Mouse (Mus musculus) heart, embryonic 15.5 days (tissue): Measurements from ENCODE around the gene Fam192a. TPM values are rescaled to one million over a fixed set of nuclear protein-coding genes. Genes with fewer than 3 reads are reported as not detected.

Experiments used
- ATAC-seq: fragments of 200-750 bp; cut with Nextera tagmentation; replicated peaks from 2 replicates; pipeline ENCODE4 v1.8.0; 2017; ENCODE audit warnings: low read depth, moderate TSS enrichment; ENCODE audit not compliant: insufficient number of reproducible peaks, insufficient read depth, low FRiP score
- H3K27ac ChIP-seq: fragments of 300-500 bp; sonication (generic); 2 replicates; pipeline ENCODE4 v1.5.1; 2015; ENCODE audit warnings: mild to moderate bottlenecking, inconsistent platforms
- H3K27me3 ChIP-seq: fragments of 300-500 bp; sonication (generic); 2 replicates; pipeline ENCODE4 v1.6.1; 2015; ENCODE audit warnings: inconsistent platforms
- H3K36me3 ChIP-seq: fragments of 300-500 bp; sonication (generic); 2 replicates; pipeline ENCODE4 v1.6.1; 2015; ENCODE audit warnings: mild to moderate bottlenecking, inconsistent platforms
- H3K4me1 ChIP-seq: fragments of 300-500 bp; sonication (generic); replicated peaks from 2 replicates; pipeline ENCODE4 v1.6.1; 2015; ENCODE audit warnings: inconsistent platforms
- H3K4me2 ChIP-seq: fragments of 300-500 bp; sonication (generic); 2 replicates; pipeline ENCODE4 v1.6.1; 2015; ENCODE audit warnings: inconsistent platforms, mild to moderate bottlenecking, moderate library complexity
- H3K4me3 ChIP-seq: fragments of 300-500 bp; sonication (generic); 2 replicates; pipeline ENCODE4 v1.5.1; 2015; ENCODE audit warnings: mild to moderate bottlenecking, inconsistent platforms
- H3K9ac ChIP-seq: fragments of 300-500 bp; sonication (generic); 2 replicates; pipeline ENCODE4 v1.6.1; 2015; ENCODE audit warnings: mild to moderate bottlenecking, inconsistent platforms
- H3K9me3 ChIP-seq: fragments of 300-500 bp; sonication (generic); replicated peaks from 2 replicates; pipeline ENCODE4 v1.6.1; 2016; ENCODE audit warnings: inconsistent platforms
- WGBS: fragments of 180-500 bp; shearing (Covaris S2); methylation state at CpG from one replicate; pipeline ENCODE4 v1.1.7; 2015; ENCODE audit warnings: mixed read lengths; 5-methylcytosine and 5-hydroxymethylcytosine counted together
- polyA plus RNA-seq: library from polyadenylated mRNA; unstranded; fragments of >200 nt; fragmentation: Nextera tagmentation; extraction: Ambion mirVana; gene quantifications from 2 replicates; pipeline ENCODE4 v1.2.1, GENCODE M21; 2015

Gene Fam192a
- polyA plus RNA-seq, 1 experiment from 2014 or later = 35.2 TPM

DNA sequence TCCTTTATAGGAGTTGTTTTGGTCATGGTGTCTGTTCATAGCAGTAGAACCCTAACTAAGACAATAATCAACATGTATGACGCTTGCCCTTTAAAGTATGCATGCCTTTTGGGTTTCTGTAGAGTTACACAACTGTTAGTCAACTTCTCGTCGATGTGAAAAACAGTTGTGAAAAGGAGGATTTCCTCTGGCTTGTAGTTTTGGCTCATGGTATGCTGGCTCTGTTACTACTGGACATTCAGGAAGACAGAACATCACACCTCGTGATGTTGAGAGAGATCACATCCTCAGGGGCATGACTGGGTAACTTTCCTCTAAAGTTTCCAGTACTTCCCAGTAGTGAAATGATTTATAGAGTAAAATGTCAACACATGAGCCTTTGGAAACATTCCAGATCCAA, 71.2 kb downstream of the Fam192a start:
- no peaks in the 10 kb centered on the region for H3K9me3 ChIP-seq
- ATAC-seq = no peak
- H3K4me1 ChIP-seq = peaks cover 25% of the 10 kb centered on the region
- 83% methylated on average over 4 of the region's 4 CpGs for WGBS
- H3K27me3 ChIP-seq = peaks cover 51% of the 10 kb centered on the region
- H3K4me2 ChIP-seq = no peak overlapping the region
- H3K4me3 ChIP-seq = no peak overlapping the region
- no peak overlapping the region for H3K27ac ChIP-seq
- no peaks in the 10 kb centered on the region for H3K36me3 ChIP-seq
- no peak overlapping the region for H3K9ac ChIP-seq

GRCm38 (mm10) chr8:94529875-94530274, 71.9 kb downstream of the Fam192a start:
- H3K4me2 ChIP-seq = no peak overlapping the region
- no peak overlapping the region for H3K9ac ChIP-seq
- H3K9me3 ChIP-seq = no peaks in the 10 kb centered on the region
- no peak overlapping the region for H3K27ac ChIP-seq
- 70% methylated on average over 4 of the region's 4 CpGs for WGBS
- H3K36me3 ChIP-seq = no peaks in the 10 kb centered on the region
- ATAC-seq = no peak
- peaks cover 25% of the 10 kb centered on the region for H3K4me1 ChIP-seq
- peaks cover 44% of the 10 kb centered on the region for H3K27me3 ChIP-seq
- no peak overlapping the region for H3K4me3 ChIP-seq

DNA sequence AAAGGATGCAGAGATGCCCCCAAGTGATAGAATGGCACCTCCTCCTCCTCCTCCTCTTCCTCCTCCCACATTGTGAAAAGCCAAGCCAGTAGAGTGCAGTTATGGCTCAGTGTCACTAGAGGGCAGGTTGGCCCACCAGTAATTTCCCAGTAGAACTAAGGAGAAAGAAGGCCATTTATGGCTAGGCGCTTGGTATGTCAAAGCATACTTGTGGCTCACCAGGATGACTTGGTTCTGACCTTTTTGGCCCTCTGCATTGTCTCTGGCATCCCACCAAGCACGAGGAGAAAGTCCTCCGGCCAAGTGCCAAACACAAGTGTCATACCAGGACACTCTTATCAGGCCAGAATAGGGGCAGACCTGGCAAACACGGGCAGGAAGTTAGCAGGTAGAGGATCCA, 73.6 kb downstream of the Fam192a start:
- no peak for ATAC-seq
- Histone ChIP-seq H3K27me3 (peaks cover 31% of the 10 kb centered on the region), H3K36me3 (no peaks in the 10 kb centered on the region), H3K4me3 (no peak overlapping the region), H3K9me3 (no peaks in the 10 kb centered on the region), H3K27ac (no peak overlapping the region), H3K4me2 (no peak overlapping the region), H3K9ac (no peak overlapping the region), H3K4me1 (peaks cover 12% of the 10 kb centered on the region)
- 28% methylated on average over 4 of the region's 4 CpGs for WGBS

GRCm38 (mm10) chr8:94527178-94527577, 74.6 kb downstream of the Fam192a start:
- Histone ChIP-seq H3K27me3 (peaks cover 32% of the 10 kb centered on the region), H3K36me3 (no peaks in the 10 kb centered on the region), H3K9me3 (no peaks in the 10 kb centered on the region), H3K4me3 (no peak overlapping the region), H3K27ac (no peak overlapping the region), H3K4me1 (peaks cover 4% of the 10 kb centered on the region; the same call in 1 of the 2 replicates), H3K4me2 (no peak overlapping the region), H3K9ac (no peak overlapping the region)
- no peak for ATAC-seq
- 78% methylated on average over 7 of the region's 7 CpGs for WGBS

- H3K4me3 ChIP-seq = no peak overlapping the region
- no peak overlapping the region for H3K4me2 ChIP-seq
- H3K9ac ChIP-seq = no peak overlapping the region
- no peak overlapping the region for H3K27ac ChIP-seq
- 77% methylated on average over 9 of the region's 9 CpGs for WGBS
- no peaks in the 10 kb centered on the region for H3K36me3 ChIP-seq
- ATAC-seq = no peak
- peaks cover 27% of the 10 kb centered on the region for H3K27me3 ChIP-seq
- H3K9me3 ChIP-seq = no peaks in the 10 kb centered on the region
- H3K4me1 ChIP-seq = no peaks in the 10 kb centered on the region
Measured at GRCm38 (mm10) chr8:94524554-94524953, 77.2 kb downstream of the Fam192a start.

Other genes with a start within 250 kb of the Fam192a start
- 91.4 and 94.8 TPM in 2 replicates for gene Herpud1, start 215.6 kb downstream of the Fam192a start, polyA plus RNA-seq
- 0.28 and 0.53 TPM in 2 replicates for gene Nlrc5, start 167.6 kb downstream of the Fam192a start, polyA plus RNA-seq
- 5.0 and 6.7 TPM in 2 replicates for gene Cpne2, start 69.0 kb downstream of the Fam192a start, polyA plus RNA-seq
- 20.3 and 22.4 TPM in 2 replicates for gene Rspry1, start 60 bp downstream of the Fam192a start, polyA plus RNA-seq
- gene Arl2bp, start 64.6 kb upstream of the Fam192a start, polyA plus RNA-seq = 112 and 121 TPM in 2 replicates
- gene Pllp, start 94.3 kb upstream of the Fam192a start, polyA plus RNA-seq = 0.23 and 0.96 TPM in 2 replicates
- gene Ccl22, start 143.6 kb upstream of the Fam192a start, polyA plus RNA-seq = 0.08 TPM in 1 of 2 replicates, not detected in the other
- 9.4 and 9.7 TPM in 2 replicates for gene Cx3cl1, start 170.0 kb upstream of the Fam192a start, polyA plus RNA-seq
- 0.26 TPM in 1 of 2 replicates, not detected in the other for gene Ccl17, start 208.5 kb upstream of the Fam192a start, polyA plus RNA-seq
- 163 and 166 TPM in 2 replicates for gene Coq9, start 236.3 kb upstream of the Fam192a start, polyA plus RNA-seq
- gene Ciapin1, start 236.4 kb upstream of the Fam192a start, polyA plus RNA-seq = 77.7 and 88.6 TPM in 2 replicates